Mouse (Mus musculus): ENCODE results near the gene Oas1e.

DNA sequence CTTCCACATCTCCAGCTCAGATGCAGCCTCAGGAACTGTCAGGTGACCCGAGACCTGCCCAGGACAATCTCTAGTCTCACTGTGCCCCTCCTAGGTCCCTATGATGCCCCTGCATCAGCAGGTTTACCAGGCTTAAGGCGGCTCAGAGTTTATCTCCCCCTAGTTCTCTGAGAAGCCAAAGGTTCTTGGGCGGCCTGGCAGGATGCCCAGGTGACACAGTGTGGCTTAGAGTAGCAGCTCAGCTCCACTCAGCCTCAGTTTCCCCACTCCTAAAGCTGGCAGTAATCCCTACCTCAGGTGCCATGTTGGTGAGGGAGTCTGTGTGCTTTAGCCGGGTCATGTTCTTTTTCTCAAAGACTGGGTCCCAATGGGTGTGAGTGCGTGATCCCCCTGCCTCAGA is 18.5 kb downstream of the Oas1e start:
- TF ChIP-seq CTCF (IDR thresholded peaks at IDR 0.05; ENCODE audit: low read depth, low read length) = no peak
- no peak for TF ChIP-seq POLR2AphosphoS5 (IDR thresholded peaks at IDR 0.05; ENCODE audit: insufficient replicate concordance, low read depth, low read length)

All from G1E (cell line).